Mouse (Mus musculus) cerebellum, adult 2 months (tissue): ENCODE measurements at regions not wholly inside any gene's neighbourhood (a gene's known extent, or its start where the extent isn't known, plus 50 kb on each side); places are given as distances from the start of the nearest gene placed in this dataset.

ENCODE experiments used
- DNase-seq, 2 experiments: peaks; one replicate each; pipeline ENCODE4 v3.0.0; 2021
- H3K27ac ChIP-seq: fragments of 200-500 bp; 2 replicates; pipeline ENCODE4 v1.5.1; 2012; ENCODE audit warnings: low read length, control low read depth, inconsistent platforms; ENCODE audit not compliant: insufficient read depth
- H3K27me3 ChIP-seq: fragments of 200-500 bp; 2 replicates; pipeline ENCODE4 v1.6.1; 2012; ENCODE audit warnings: inconsistent platforms, mild to moderate bottlenecking, low read length, moderate library complexity; ENCODE audit not compliant: control insufficient read depth, insufficient read depth
- H3K4me1 ChIP-seq: fragments of 200-500 bp; 2 replicates; pipeline ENCODE4 v1.6.1; 2011; ENCODE audit warnings: low read length; ENCODE audit not compliant: control insufficient read depth, insufficient read depth
- H3K4me3 ChIP-seq: fragments of 200-500 bp; replicated peaks from 2 replicates; pipeline ENCODE3; 2011; ENCODE audit warnings: mild to moderate bottlenecking, low read depth, low read length, control low read depth; ENCODE audit not compliant: insufficient read depth
- CTCF ChIP-seq: fragments of 200-500 bp; IDR thresholded peaks from 2 replicates; pipeline ENCODE4 v1.5.1; 2011; ENCODE audit warnings: low read depth, mild to moderate bottlenecking, control low read depth, low read length, moderate library complexity, borderline replicate concordance; ENCODE audit not compliant: insufficient read depth
- POLR2A ChIP-seq: fragments of 200-500 bp; IDR thresholded peaks from 2 replicates; pipeline ENCODE4 v1.6.1; 2011; ENCODE audit warnings: low read length, control low read depth, borderline replicate concordance; ENCODE audit not compliant: insufficient read depth
- WGBS: fragments of 180-500 bp; shearing (Covaris S2); methylation state at CpG from one replicate; pipeline ENCODE4 v1.1.7; 2018; 5-methylcytosine and 5-hydroxymethylcytosine counted together

DNA sequence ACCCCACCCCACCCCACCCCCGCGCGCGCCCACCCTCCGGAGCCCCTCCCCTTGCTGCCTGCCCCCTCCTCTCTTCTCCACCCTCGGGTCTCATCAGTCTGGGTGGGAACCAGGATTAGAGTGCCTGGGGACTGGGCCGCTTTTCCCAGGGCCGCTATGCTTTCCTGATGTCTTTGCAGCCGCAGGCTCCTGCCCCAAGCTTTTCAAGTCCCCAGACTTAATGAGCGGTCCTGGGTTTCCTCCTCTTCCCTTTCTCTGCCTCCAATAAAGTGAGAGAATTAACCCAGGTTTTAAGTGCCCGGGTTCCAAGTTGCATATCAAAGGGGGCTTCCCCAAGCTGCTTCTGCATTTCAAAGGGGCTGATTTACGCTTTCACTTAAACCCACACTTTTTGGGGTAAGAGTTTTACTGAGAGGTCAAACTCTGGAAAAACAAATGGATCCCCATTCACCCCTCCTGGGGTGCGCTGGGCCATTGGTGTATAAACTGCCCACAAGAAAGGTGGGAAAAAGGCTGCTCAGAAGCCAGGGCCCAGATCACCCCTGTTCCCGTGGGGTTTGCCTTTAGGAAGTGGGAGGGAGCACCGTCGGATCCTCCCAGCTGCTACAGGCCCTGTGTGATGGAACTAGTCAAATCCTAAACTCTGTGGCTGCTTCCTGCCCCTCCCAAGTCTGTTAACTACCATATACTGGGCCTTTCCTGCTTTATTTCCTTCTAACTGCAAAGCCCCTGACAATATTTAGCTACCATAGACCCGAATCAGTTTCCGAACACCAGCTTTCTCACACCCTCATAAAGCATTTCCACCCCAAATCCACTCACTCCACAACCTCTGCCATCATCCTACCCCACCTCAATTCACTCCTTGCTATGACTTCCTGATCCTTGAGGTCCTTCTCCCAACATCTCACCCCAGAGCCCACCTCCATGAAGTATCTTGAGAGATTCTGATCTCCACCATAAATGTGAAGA is 89.4 kb downstream of the Zfp36l1 start:
- WGBS = 39% methylated on average over 18 of the region's 18 CpGs
- H3K27me3 ChIP-seq = no peaks in the 10 kb centered on the region
- TF ChIP-seq POLR2A = no peak
- TF ChIP-seq CTCF = no peak
- no peak overlapping the region for H3K27ac ChIP-seq
- H3K4me3 ChIP-seq = no peak overlapping the region
- no peak for DNase-seq
- H3K4me1 ChIP-seq = no peaks in the 10 kb centered on the region

DNA sequence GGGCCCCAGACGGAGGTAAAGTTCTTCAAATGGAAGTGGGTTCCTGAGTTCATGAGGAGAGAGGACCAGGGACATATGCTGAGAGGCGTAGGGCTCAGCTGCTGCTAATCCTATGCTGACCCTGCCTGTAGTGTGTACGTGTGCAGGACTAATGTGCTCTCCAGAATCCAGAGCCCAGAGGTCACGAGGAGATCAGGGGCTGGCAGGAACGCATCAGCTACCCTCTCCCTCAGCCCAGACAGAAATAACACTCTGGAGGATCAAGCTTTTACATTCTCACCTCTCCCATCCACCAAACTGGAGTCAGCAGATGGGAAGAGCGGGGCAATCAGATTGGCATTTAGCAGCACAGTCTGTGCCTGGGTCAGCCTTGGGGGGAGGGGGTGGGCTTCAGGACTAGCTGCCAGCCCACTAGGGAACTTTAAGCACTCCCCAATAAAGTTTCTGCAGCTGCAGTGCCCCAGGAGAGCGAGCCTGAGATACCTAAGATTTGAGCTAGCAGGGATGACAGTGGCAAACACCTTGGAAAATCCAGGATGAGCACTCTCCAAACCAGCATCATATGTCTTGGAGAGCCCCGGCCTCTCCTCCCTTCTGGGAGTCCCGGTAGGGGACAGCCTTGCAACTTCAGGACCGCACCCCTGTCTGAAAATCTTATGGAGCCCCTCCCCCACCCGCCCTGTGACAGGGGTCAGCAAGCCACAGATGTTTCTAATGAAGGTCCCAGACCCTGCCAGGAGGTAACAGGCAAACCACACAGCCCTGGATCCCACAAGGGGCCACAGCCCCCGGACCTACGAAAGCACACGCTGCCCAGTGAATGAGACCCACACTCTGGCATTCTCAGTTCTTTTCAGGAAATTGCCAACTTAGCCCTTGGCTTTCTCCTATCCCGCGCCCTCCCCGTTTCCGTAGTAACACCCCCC is 90.4 kb downstream of the Zfp36l1 start:
- DNase-seq = no peak
- Histone ChIP-seq H3K4me3 (no peak overlapping the region), H3K4me1 (no peaks in the 10 kb centered on the region), H3K27ac (no peak overlapping the region), H3K27me3 (no peaks in the 10 kb centered on the region)
- TF ChIP-seq CTCF (no peak), POLR2A (no peak)
- WGBS = 29% methylated on average over 18 of the region's 18 CpGs

DNA sequence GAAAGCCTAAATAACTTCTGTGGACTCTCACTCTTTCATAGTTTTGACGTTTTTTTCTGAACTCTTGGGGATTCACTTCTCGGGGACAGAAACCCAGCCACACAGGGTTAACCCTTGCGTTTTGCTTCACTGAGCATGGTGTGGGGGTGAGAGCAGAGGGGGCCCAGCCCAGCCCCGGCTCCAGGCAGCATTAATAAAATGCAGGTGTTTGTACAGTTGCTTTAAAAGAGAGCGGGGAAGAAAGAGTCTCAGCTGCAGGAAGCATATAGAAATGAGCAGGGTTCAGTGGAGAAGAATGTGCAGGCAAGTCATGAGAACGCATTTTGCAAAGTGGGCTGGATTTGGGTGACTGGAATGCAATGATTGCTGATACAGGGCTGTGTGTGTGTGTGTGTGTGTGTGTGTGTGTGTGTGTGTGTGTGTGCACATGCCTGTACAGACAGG is 91.8 kb downstream of the Zfp36l1 start:
- no peak for DNase-seq
- 45% methylated on average over 6 of the region's 6 CpGs for WGBS
- Histone ChIP-seq H3K27ac (no peak overlapping the region), H3K4me3 (no peak overlapping the region), H3K27me3 (no peaks in the 10 kb centered on the region; the same call in 1 of the 2 replicates), H3K4me1 (no peaks in the 10 kb centered on the region)
- TF ChIP-seq CTCF (no peak), POLR2A (no peak)

DNA sequence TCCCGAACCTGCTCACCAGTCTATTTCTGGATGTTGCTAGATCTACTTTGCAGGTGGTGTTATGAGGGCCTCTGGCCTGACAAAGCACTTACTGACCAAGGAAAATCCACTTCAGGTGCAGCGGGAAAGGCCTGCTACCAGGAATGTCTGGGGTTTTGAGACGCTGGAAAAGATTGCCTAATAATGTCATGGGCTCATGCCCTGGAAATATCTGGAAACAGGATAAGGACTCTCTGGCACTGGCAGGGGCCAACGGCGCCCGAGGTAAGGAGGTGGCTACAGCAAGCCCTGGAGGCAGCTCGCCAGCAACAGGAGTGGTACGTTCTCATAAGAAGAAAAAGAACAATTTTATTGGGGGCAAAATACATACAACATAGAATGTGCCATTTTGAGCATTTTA is 94.7 kb downstream of the Zfp36l1 start:
- no peak overlapping the region for H3K4me3 ChIP-seq
- 76% methylated on average over 8 of the region's 8 CpGs for WGBS
- H3K27me3 ChIP-seq = no peaks in the 10 kb centered on the region; the same call in 1 of the 2 replicates
- no peaks in the 10 kb centered on the region for H3K4me1 ChIP-seq
- H3K27ac ChIP-seq = no peak overlapping the region
- no peak for DNase-seq
- TF ChIP-seq POLR2A = no peak
- TF ChIP-seq CTCF = no peak

DNA sequence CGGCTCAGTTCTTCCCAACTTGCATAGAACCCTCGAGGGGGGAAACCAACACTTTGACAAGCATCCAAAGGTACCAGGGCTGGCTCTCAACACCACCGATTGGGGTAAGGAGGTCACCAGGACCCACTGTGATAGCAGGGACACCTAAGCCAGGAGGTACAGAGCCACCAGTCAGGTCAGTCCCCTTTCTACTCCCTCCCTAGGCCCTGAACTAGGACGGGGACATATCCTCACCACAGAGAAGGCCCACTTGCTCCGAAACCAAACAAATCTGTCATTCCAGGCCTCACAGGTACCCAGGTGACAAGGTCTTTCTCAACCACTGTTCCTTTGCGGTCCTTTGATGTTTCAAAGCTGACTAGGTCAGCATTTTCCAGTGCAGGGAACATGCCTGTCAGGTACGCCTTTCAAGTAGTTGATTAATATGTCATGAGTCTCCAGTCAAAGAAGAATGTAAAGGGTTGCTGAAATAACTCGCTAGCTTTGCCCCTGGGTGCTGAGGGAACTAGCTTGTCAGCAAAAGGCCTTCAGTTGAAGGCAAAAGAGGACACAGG is 95.4 kb downstream of the Zfp36l1 start:
- H3K27me3 ChIP-seq = no peaks in the 10 kb centered on the region; the same call in 1 of the 2 replicates
- DNase-seq = no peak
- no peaks in the 10 kb centered on the region for H3K4me1 ChIP-seq
- no peak for TF ChIP-seq CTCF
- no peak overlapping the region for H3K27ac ChIP-seq
- whole genome bisulfite sequencing = 75% methylated on average over 8 of the region's 8 CpGs
- no peak overlapping the region for H3K4me3 ChIP-seq

DNA sequence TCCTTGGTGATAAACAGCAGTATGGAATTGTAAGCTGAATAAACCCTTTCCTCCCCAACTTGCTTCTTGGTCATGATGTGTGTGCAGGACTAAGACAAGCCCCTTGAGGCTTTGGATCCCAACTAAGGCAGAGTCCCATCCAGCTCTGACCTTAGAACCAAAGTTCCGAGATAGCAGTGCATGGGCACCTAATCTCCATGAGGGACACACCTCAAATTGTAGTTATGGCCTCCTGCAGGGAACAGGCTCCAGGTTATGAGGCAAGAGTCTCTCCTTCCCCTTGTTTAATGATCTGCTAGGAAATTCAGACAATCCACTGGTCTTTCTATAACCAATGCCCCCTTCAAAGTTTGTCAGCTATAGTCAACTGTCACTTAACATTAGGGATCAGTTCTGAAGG is 96.9 kb downstream of the Zfp36l1 start:
- WGBS = 94% methylated on average over 1 of the region's 1 CpGs
- Histone ChIP-seq H3K27me3 (no peaks in the 10 kb centered on the region; the same call in 1 of the 2 replicates), H3K27ac (no peak overlapping the region), H3K4me1 (no peaks in the 10 kb centered on the region), H3K4me3 (no peak overlapping the region)
- no peak for TF ChIP-seq POLR2A
- TF ChIP-seq CTCF = no peak
- DNase-seq = no peak

DNA sequence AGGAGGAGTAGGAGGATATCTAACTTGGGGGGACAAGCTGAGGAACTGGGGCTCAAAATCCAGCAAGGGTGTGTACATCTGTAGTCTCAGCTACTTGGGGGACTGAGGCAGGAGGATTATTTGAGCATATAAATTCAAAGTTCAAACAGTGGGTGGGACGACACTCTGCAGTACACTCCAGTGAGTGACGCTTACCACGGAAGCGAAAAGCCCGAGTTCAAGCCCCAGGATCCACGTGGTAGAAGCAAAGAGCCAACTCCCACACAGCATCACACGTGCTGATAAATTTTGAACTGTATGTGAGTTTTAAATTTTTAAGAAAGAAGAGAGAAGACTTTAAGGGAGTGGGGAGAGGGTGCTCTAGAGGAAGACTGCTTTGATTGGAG is 98.2 kb downstream of the Zfp36l1 start:
- Histone ChIP-seq H3K27ac (no peak overlapping the region), H3K27me3 (no peaks in the 10 kb centered on the region; the same call in 1 of the 2 replicates), H3K4me1 (no peaks in the 10 kb centered on the region), H3K4me3 (no peak overlapping the region)
- 30% methylated on average over 7 of the region's 7 CpGs for WGBS
- TF ChIP-seq POLR2A = no peak
- no peak for TF ChIP-seq CTCF
- no peak for DNase-seq
